Mouse (Mus musculus): Measurements from ENCODE around the gene Zeb2.

The Zeb2 gene

DNA sequence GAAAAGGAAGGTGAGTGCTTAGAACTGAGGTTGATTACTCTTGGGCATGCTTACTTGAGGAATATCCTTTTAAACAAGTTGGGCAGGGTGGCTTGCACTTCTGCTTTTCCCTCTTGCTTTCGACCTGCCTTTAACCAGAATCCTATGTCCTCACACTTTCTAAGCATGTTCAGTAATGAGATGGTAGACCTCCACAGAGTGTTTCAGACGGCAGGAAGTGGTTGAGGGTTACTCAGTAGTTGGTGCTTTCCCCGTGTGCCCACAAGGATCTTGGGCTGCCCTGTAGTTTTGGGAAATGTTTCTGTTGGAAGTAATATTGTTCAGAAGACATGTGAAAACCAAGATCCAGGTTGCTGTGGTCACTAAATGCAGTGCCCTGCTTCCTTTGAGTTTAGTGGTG, 135.5 kb downstream of the Zeb2 start:
- DNase-seq (ENCODE audit: low read depth) = peak; percentile 45

GRCm38 (mm10) chr2:44979042-44979721, 138.0 kb downstream of the Zeb2 start:
- no peak for DNase-seq (ENCODE audit: low read depth)

GRCm38 (mm10) chr2:44978038-44978437, 139.2 kb downstream of the Zeb2 start:
- no peak for DNase-seq (ENCODE audit: low read depth)

- no peak for DNase-seq (ENCODE audit: low read depth)
Observed at GRCm38 (mm10) chr2:44977556-44977955, 139.6 kb downstream of the Zeb2 start.

DNA sequence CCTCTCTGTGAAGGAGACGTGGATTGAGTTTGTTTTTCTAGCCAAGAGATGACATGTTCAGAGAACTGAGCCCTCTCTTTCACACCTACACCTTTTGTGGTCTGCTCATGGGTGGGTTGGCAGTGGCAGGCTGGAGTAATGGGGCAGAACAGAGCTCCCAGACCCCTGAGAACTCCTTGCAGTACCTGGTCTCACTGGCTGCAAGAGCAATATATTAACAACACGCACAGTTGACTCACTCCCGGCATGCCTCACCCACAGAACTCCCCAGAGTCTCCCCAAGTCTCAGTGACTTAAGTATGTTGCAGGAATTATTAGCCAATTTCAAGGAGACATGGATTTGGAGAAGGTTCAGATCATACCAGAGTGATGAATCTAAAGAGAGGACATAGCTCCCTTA, 140.1 kb downstream of the Zeb2 start:
- DNase-seq (ENCODE audit: low read depth) = peak; percentile 76

DNA sequence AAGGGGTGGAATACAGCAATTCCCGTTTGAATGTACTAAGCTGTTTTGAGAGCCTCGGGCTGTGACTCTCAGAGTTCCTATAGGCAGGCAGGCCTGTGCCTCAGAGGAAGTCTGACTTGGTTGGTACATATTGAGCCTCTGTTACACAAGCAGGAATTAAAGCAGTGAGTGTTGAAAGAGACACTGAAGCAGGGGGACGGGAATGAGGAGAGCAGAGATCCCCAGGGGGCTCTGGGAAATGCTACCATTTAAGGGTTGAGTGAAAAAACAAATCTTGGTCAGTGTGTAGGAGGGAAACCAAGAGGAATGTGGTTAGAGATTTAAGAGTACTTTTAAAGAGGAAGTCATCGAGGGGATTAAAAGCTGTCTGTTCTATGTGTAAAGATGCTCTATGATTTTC, 140.7 kb downstream of the Zeb2 start:
- DNase-seq (ENCODE audit: low read depth) = no peak

- no peak for DNase-seq (ENCODE audit: low read depth)
Observed at GRCm38 (mm10) chr2:44973828-44974227, 143.4 kb downstream of the Zeb2 start.

DNA sequence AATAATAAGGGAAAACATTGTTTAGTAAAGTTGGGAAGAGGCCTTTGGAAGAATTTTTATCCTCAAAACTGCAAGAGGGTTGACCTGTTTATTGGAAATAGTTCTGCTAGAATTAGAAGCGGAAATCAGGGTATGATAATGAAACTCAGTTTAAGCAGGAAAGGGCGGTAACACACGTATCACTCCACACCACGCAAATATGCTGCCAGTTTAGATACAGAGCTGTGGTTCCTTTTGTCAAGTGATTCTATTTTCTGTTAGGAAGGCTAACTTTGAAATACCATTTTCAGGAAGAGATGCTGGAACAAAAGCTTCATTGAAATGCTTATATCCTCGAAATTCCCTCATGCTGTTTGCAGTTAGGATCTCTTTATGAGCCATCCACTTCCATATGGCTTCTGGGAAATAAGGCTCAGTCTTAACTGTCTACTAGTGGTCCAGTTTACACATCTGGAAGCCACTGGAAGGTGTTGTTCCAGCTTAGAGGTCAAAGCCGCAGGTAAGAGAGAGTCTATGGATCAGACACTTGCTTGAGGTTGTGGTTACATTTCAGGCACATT, 147.0 kb downstream of the Zeb2 start:
- DNase-seq (ENCODE audit: low read depth) = no peak

DNA sequence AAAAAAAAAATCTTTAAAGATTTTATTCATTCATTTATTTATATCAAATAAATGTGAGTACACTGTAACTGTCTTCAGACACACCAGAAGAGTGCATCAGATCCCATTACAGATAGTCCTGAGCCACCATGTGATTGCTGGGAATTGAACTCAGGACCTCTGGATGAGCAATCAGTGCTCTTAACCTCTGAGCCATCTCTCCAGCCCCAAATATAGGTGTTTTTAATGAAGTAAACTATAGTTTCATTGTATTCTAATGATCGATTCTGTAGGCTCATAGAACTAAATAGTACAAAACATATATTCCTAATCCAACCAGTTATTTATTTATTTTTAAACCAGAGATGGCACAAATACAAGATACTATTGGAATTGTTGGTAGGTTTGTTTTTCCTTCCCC, 147.6 kb downstream of the Zeb2 start:
- no peak for DNase-seq (ENCODE audit: low read depth)

DNA sequence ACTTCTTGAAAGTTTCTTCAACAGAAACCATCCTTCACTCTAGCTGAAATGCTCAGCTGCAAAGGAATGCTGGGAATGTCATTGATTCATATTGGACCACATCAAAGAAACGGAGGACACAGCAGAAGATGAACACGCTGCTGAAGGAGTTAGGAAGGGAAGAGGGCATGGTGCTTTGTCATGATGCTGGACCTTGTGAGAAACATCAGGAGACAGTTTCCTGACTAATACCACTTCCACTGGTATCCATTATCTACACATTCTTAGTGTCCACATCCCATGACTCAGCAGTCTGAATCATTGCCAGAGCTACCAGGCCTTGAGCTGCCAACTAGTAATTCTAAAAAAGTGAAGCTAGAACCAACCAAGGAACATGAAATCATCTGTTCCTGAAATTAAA, 148.0 kb downstream of the Zeb2 start:
- no peak for DNase-seq (ENCODE audit: low read depth)

GRCm38 (mm10) chr2:44965834-44966555, 151.2 kb downstream of the Zeb2 start:
- DNase-seq (ENCODE audit: low read depth) = no peak

- no peak for DNase-seq (ENCODE audit: low read depth)
Observed at GRCm38 (mm10) chr2:44962620-44963019, 154.6 kb downstream of the Zeb2 start.

GRCm38 (mm10) chr2:44961192-44961591, 156.0 kb downstream of the Zeb2 start:
- no peak for DNase-seq (ENCODE audit: low read depth)

GRCm38 (mm10) chr2:44960561-44960960, 156.6 kb downstream of the Zeb2 start:
- DNase-seq (ENCODE audit: low read depth) = no peak

- DNase-seq (ENCODE audit: low read depth) = no peak
Observed at GRCm38 (mm10) chr2:44957329-44957797, 159.8 kb downstream of the Zeb2 start.

- peak; percentile 78 for DNase-seq (ENCODE audit: low read depth)
Observed at GRCm38 (mm10) chr2:44956232-44956631, 161.0 kb downstream of the Zeb2 start.

- DNase-seq (ENCODE audit: low read depth) = no peak
Observed at GRCm38 (mm10) chr2:44955506-44955905, 161.7 kb downstream of the Zeb2 start.

- DNase-seq (ENCODE audit: low read depth) = no peak
Observed at GRCm38 (mm10) chr2:44954180-44954579, 163.0 kb downstream of the Zeb2 start.

DNA sequence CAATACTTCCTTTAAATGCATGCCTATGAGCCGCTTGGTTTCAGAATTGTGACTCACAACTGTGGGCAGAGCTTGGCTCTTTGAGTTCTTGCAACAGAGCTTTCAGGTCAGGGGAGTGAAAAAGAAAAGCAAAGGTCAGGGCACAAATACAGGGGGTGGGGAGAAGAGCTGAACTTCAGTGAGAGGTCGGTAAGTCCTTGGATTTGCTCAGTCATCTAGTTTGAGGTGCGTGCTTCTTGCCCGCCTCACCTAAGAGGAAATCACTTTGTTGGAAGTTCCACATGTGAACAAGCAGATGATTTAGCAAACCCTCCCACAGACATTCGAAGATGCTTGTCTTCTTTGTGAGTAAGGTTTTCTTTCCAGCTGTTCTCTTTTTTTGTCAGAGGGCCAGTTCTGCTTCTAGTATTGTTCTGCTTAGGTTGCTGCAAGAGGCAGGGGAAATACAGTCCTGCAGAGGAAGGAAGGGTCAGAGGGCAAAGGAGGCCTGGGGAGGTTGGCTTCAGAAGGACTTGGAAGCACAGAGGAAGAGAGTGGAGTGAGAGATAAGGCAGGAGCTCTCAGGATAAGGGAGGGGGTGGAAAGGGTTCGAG, 164.3 kb downstream of the Zeb2 start:
- DNase-seq (ENCODE audit: low read depth) = no peak

DNA sequence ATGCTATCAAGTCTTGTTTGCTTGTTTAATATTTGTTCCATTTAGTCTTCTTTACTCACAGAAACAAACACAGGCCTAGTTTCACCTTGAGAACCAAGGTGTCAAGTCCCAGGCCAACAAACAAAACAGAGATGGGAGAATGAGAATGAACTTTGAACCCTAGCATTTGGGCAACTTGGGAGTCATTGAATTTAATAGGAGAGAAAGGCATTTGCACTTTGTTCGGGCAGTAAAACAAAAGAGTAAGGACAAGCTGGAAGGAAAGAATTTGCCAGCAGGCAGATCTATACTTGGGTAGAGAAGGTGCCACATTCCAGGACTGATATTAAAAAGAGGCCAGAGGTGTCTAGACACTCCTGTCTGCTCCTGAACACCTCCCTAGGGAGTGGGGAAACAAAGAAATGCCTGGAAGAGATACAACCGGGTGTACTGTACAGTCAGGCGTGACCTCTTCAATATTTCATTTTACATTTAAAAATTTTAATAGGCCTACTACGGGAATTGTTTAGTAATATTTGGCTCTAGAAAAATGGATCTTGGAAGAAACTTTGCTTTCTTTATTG, 165.5 kb downstream of the Zeb2 start:
- DNase-seq (ENCODE audit: low read depth) = no peak

GRCm38 (mm10) chr2:44944689-44945088, 172.5 kb downstream of the Zeb2 start:
- DNase-seq (ENCODE audit: low read depth) = no peak
